Mouse (Mus musculus) layer of hippocampus, adult 9-11 months (tissue): ENCODE data around the gene Kifc1.

ENCODE experiments used
- DNase-seq: peaks from one replicate; pipeline ENCODE4 v3.0.0; 2022

Kifc1 gene

DNA sequence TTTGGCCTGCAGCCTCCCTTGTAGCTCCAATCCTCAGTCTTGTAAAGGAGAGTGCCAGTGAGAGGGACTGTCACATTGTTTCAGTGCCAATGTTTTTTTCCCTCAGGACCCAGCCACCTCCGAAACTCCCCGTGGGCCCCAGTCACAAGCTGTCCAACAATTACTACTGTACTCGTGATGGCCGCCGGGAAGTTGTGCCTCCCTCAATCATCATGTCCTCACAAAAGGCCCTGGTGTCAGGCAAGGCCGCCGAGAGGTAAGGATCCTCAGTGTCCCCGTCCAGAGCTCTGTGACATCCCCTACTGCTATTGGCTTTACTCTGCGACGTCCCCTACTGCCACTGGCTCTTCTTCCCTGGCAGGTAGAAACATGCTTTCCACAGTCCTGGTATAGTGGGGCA lies 60.9 kb downstream of the Kifc1 start:
- DNase-seq, result no peak

DNA sequence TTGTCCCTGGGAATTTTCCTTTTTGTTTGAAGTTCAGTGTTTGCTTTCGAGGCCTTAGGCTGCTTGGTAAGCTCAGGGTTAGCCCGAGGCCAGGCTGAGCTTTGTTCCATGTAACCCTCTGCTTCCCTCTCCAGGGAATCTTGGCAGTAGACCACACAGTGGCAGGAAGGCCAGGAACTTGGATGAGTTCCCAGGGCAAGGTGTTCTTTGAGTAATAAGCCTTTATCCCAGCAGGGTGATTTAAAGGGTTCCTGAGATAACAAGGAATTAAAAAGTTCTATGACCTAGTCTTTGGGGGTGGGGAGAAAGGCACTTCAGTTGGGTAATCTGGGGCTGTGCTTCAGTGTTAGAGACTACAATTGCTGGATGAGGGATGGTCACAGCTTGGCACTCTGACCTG lies 61.6 kb downstream of the Kifc1 start:
- DNase-seq, result no peak

- no peak for DNase-seq
Observed at GRCm38 (mm10) chr17:33826850-33827249, 63.6 kb downstream of the Kifc1 start.
